Mouse (Mus musculus) cerebellum, adult 2 months (tissue): ENCODE results near the gene Adgrl2.

Source experiments
- CTCF ChIP-seq: fragments of 200-500 bp; IDR thresholded peaks from 2 replicates; pipeline ENCODE4 v1.5.1; 2011; ENCODE audit warnings: low read depth, mild to moderate bottlenecking, control low read depth, low read length, moderate library complexity, borderline replicate concordance; ENCODE audit not compliant: insufficient read depth
- POLR2A ChIP-seq: fragments of 200-500 bp; IDR thresholded peaks from 2 replicates; pipeline ENCODE4 v1.6.1; 2011; ENCODE audit warnings: low read length, control low read depth, borderline replicate concordance; ENCODE audit not compliant: insufficient read depth

- TF ChIP-seq POLR2A (no peak), CTCF (no peak)
Measured at GRCm38 (mm10) chr3:148949796-148950195, 40.6 kb downstream of the Adgrl2 start.
